Mouse (Mus musculus) macrophage (primary cell): ENCODE measurements around the gene Mrps7. TPM values are rescaled to one million over a fixed set of nuclear protein-coding genes. Genes with fewer than 3 reads are reported as not detected.

ENCODE experiments used
- H3K27ac ChIP-seq: fragments of 350-480 bp; formaldehyde crosslinking; 2 replicates; pipeline ENCODE4 v1.9.0; 2021
- H3K36me3 ChIP-seq: fragments of 350-480 bp; formaldehyde crosslinking; 2 replicates; pipeline ENCODE4 v1.9.0; 2021; ENCODE audit errors: inconsistent target
- H3K4me3 ChIP-seq: fragments of 350-480 bp; formaldehyde crosslinking; 2 replicates; pipeline ENCODE4 v1.9.0; 2021; ENCODE audit errors: inconsistent target
- H3K79me2 ChIP-seq: fragments of 350-480 bp; formaldehyde crosslinking; 2 replicates; pipeline ENCODE4 v1.9.0; 2021; ENCODE audit errors: inconsistent target
- WGBS: methylation state at CpG from one replicate; pipeline ENCODE4 v1.1.7; 2026; ENCODE audit warnings: inconsistent platforms; ENCODE audit not compliant: missing documents; 5-methylcytosine and 5-hydroxymethylcytosine counted together
- polyA plus RNA-seq: library from polyadenylated mRNA; stranded (reverse); fragments of 250-400 nt; gene quantifications from 3 replicates; pipeline ENCODE4 v1.2.4, GENCODE M21; 2018; ENCODE audit warnings: inconsistent platforms

Mrps7 gene
- polyA plus RNA-seq, 1 experiment from 2014 or later = 21.1 TPM

DNA sequence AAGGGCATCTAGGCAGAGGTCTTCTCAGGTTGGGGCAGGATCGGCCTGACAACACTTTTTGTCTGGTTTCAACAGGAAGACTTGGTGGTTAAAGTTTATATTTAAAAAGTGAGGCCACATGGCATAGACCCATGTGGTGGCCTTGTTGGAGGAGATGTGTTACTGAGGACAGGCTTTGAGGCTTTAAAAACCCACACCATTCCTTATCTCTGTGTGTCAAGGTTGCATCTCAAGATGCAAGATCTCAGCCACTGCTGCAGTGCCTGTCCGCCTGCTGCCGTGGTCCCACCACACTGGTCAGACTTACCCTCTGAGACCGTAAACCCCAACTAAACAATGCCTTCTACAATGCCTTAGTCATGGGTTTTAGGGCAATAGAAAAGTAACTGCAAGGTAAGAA, 5.4 kb upstream of the Mrps7 start:
- H3K27ac ChIP-seq = peak overlapping the region; percentile 66
- peaks cover 32% of the 10 kb centered on the region for H3K36me3 ChIP-seq
- H3K79me2 ChIP-seq = peaks cover 100% of the 10 kb centered on the region
- WGBS = 54% methylated on average over 4 of the region's 4 CpGs
- no peak overlapping the region for H3K4me3 ChIP-seq

DNA sequence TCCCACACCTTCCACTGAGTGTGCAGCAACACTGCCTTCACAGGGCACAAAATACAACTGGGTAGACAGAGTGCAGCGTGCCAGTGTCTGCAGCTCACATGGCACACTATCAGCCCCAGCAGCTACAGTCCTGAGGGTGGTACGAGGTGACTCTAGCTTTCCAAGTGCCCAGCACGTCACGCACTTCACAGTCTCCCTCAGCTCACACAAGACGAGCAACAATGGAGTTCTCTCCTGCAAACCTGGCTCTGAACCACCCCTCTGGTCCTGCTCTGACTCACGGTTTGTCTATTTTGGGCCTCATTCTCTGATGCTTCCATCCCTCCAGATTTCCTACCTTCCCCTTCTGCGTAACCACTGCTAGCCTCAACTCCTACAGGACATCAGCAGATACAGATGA, 4.0 kb upstream of the Mrps7 start:
- peaks cover 18% of the 10 kb centered on the region for H3K36me3 ChIP-seq
- 91% methylated on average over 7 of the region's 7 CpGs for WGBS

DNA sequence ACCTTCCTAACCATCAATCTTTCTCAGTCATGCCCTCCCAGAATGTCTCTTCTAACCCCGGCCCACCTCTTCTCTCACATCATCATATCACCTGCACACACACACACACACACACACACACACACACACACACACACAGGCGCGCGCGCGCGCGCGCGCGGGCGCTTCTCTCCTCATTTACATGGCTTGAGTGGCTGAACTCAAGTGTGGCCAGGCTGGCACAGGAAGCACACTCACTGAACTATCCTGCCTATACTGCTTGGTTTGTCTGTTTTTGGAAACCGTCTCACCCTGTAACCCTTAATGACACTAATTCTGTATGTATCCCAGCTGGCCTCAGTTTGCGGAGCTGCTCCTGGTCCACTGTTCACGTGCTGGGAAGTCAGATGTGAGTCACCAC, 3.0 kb upstream of the Mrps7 start:
- H3K4me3 ChIP-seq = no peak overlapping the region
- 89% methylated on average over 12 of the region's 15 CpGs for WGBS
- peaks cover 14% of the 10 kb centered on the region for H3K36me3 ChIP-seq
- peaks cover 93% of the 10 kb centered on the region for H3K79me2 ChIP-seq
- peak overlapping the region; percentile 40 for H3K27ac ChIP-seq

More for the DNA sequence above, 4.0 kb upstream of the Mrps7 start:
- H3K27ac ChIP-seq = peak overlapping the region; percentile 66
- peaks cover 93% of the 10 kb centered on the region for H3K79me2 ChIP-seq
- H3K4me3 ChIP-seq = no peak overlapping the region

DNA sequence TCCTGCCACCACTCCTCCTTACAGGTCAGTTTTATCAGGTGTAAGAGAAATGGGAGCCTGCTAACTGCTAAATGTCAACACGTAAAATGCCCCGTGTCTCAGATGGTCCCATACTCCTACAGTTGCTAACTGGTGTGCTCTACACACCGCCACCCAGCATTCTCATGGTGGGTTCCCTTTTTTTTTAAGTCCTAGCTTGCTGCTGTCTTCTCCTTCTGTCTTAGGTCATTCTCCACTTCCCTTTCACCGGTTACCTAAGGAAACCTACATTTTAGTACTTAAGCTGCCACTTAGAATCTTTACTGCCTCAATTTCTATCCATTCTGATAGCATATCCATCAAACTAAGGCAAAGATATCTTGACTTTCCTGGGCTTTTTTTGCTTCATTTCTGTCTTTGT, 2.6 kb upstream of the Mrps7 start:
- peaks cover 92% of the 10 kb centered on the region for H3K79me2 ChIP-seq
- 11% methylated on average over 4 of the region's 4 CpGs for WGBS
- peaks cover 16% of the 10 kb centered on the region for H3K36me3 ChIP-seq
- peak overlapping the region; percentile 40 for H3K27ac ChIP-seq
- H3K4me3 ChIP-seq = no peak overlapping the region

DNA sequence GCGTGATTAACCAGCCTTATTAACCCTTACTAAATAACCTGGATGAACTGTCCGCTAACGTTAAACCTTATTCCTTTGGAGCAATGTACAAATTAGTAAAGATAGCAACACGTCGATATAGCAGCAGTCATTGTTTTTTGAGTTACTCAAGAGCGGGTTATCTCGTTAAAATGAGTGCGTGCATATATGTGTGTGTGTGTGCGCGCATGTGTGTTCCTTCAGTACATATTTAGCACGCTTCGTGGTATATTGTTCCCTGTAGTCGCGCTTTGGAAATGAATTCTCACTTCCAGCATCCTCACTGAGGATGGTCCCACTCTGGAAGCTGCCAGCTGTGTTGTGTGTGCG, 623 bp upstream of the Mrps7 start:
- peaks cover 23% of the 10 kb centered on the region; the same call in 1 of the 2 replicates for H3K36me3 ChIP-seq
- peak overlapping the region; percentile 81 for H3K4me3 ChIP-seq
- peaks cover 73% of the 10 kb centered on the region for H3K79me2 ChIP-seq
- 5% methylated on average over 15 of the region's 15 CpGs for WGBS
- peak overlapping the region; percentile 42 for H3K27ac ChIP-seq

DNA sequence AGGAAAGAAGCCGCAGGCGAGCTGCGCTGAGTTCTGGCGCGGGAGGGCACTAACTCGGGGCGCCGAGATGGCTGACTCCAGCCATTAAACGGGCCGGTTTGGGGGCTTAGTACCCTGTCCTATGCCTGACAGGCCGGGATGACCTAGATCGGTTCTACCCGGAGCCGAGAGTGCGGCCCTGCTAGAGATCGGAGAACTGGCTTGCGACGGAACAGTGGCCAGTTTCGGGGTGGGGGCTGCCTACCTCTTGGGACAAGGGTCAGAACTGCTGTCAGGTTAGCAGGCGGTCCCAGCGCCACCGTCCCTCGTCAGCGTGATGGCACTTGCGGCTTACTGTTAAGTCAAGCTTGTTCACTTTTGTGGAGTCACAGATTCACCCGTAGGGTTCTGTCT, 575 bp downstream of the Mrps7 start:
- peaks cover 61% of the 10 kb centered on the region for H3K79me2 ChIP-seq
- 0% methylated on average over 26 of the region's 26 CpGs for WGBS
- peak overlapping the region; percentile 62 for H3K27ac ChIP-seq
- H3K36me3 ChIP-seq = peaks cover 35% of the 10 kb centered on the region; the same call in 1 of the 2 replicates
- H3K4me3 ChIP-seq = peak overlapping the region; percentile 99

DNA sequence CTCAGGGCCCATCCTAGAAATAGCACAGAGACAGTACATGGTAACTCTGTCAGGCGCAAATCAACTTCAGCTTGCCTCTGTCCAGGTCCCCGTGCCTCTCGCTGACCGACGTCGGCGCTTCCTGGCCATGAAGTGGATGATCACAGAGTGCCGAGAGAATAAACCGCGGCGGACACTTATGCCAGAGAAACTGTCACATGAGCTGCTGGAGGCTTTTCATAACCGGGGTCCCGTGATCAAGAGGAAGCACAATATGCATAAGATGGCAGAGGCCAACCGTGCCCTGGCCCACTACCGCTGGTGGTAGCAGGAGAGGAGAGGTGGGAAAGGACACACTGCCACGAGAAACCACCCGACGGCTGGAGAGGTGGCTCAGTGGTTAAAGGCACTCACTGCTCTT, 3.0 kb downstream of the Mrps7 start:
- Histone ChIP-seq H3K27ac (no peak overlapping the region), H3K36me3 (peaks cover 41% of the 10 kb centered on the region; the same call in 1 of the 2 replicates), H3K79me2 (peaks cover 36% of the 10 kb centered on the region), H3K4me3 (no peak overlapping the region)
- WGBS = 95% methylated on average over 18 of the region's 18 CpGs

DNA sequence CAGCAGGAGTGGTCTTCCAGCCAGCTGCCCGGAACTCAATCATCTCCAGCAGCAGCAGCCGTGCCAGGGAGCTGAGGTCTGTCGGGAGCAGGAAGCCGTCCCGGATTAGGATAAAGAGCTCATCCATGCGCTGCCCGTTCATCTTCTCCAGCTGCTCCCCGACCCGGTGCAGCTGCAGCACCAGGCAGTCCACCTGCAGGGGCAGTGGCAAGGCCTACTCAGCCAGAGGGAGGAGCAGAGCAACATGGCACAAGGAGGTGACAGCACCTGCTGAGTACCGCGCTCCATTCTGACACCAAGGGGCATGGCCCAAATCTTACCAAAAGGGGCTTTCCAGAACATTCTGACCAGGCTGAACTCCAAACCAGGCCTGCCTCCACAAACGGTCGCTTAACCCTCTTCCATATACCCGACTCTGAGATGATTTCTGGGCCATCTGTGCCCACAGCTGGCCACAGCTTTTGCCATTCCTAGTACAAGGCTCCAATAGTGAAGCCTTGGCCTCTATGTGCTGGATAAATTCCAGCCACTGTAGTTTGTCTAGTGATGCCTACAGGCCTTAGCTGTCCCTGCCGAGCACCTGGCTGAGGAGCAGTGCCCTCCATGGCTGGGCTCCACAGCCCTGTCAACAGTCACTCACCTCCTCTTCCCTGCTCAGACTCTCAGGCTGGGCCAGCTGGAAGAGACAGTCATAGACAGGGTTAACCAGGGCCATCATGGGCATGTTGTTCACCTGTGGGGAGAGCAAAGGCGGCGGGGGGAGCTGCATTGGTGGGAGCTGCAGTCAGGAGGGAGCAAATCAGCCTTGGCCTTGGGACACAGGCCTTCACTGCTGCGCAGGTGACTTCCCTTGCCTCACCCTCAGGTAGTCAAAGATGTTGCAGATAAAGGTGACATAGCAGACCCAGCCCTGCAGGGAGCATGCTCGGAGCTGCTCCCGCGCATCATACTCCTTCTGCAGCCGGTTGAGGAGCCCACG, 5.0 kb downstream of the Mrps7 start:
- Histone ChIP-seq H3K79me2 (peaks cover 20% of the 10 kb centered on the region), H3K36me3 (peaks cover 41% of the 10 kb centered on the region; the same call in 1 of the 2 replicates), H3K4me3 (no peak overlapping the region), H3K27ac (no peak overlapping the region)
- WGBS = 91% methylated on average over 20 of the region's 23 CpGs

DNA sequence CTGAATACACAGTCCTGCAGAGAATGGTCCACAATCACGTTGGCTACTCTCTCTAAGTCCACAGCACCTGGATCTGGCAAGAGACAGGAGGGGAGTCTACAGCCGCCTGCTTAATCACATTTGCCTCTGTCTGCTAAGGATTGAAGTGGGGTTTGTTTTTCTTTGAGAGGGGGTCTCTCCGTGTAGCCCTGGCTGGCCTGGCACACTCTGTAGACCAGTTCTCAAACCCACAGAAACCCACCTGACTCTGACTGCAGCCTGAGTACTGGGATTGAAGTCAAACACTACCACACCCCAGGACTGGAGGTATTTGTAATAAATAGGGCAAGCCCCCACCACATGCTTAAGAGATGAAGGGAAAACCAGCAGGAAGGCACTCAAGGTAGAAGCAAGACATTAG, 5.9 kb downstream of the Mrps7 start:
- H3K79me2 ChIP-seq = peaks cover 15% of the 10 kb centered on the region
- peaks cover 42% of the 10 kb centered on the region; the same call in 1 of the 2 replicates for H3K36me3 ChIP-seq
- no peak overlapping the region for H3K27ac ChIP-seq
- no peak overlapping the region for H3K4me3 ChIP-seq
- 88% methylated on average over 3 of the region's 3 CpGs for WGBS

DNA sequence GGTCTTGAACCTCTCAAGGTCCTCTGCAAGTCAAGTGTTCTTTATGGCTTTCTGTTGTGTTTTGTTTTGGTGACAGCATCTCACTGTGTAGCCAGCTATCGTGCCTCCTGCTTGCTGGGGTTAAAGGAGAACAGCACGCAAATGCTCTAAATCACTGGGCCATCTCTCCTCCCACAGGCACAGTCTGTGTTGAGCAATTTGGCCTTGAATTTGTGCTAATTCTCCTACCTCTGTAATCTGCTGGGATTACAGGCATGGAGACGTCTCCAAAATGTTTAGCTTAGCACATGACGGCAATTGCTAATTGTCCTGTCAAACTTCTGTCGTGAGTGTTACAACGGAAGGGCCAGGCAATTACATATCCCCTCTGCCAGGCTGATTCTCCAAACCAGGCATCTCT, 7.4 kb downstream of the Mrps7 start:
- WGBS = 91% methylated on average over 6 of the region's 6 CpGs
- H3K36me3 ChIP-seq = peaks cover 55% of the 10 kb centered on the region; the same call in 1 of the 2 replicates
- H3K4me3 ChIP-seq = no peak overlapping the region
- H3K79me2 ChIP-seq = no peaks in the 10 kb centered on the region; the same call in 1 of the 2 replicates
- no peak overlapping the region for H3K27ac ChIP-seq

DNA sequence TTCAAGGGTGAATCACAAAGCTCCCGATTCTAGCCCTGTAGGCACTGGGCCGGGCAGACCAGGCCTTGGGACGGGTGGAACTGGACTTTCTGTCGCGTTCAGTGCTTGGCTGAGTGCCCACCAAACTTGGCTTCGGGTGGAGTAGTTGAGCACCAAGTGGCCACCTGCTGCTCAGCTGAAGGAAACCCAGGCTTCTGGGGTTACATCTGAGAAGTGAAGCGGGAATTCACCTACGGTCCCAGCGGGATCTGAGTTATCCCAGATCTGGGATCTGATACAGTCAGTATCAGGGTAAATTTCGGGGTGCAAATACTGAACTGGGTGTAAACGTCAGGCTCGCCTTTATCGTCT, 8.3 kb downstream of the Mrps7 start:
- Histone ChIP-seq H3K36me3 (peaks cover 53% of the 10 kb centered on the region), H3K4me3 (peak overlapping the region; percentile 49), H3K79me2 (no peaks in the 10 kb centered on the region; the same call in 1 of the 2 replicates), H3K27ac (peak overlapping the region; percentile 34)
- 3% methylated on average over 13 of the region's 13 CpGs for WGBS

DNA sequence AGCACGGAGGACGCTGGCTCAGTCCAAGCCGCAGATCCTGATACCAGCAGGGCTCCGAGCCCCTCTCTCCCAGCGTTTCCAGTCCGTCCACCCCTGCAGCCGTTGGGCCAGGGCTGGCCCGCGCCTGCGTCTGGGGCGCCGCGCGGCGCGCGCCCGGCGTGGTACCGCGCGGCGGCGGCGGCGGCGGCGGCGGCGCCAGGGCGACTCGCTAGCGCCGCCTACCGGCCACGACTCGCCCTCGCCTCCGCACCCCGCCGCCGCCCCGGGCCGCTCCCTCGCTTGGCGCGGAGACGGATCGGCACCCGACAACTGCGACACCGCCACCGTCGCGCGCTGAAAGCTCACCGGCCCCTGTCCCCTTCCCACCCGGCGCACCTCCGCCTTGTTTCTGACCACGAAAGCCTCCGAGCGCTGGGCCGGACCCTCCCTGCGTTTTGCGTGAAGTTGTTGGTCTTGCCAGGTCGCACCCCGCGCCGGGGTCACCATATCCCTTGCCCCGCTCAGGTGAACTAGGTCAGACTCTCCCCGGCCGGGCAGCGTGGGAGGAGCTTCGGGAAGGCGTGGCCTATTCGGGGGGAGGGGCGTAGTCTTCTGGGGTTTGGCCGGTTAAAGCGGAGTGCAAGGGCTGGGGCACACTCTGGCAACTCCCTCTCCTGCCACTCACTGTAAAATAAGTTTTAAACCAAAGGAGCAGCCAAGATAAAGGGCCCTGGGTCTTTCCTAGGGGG, 8.8 kb downstream of the Mrps7 start, which contains the start of gene Mif4gd:
Mif4gd (minus strand) TSS at position 560 of the 728 bp plus-strand sequence.
- H3K79me2 ChIP-seq = no peaks in the 10 kb centered on the region; the same call in 1 of the 2 replicates
- under 1% methylated on average over 55 of the region's 80 CpGs for WGBS
- peaks cover 53% of the 10 kb centered on the region for H3K36me3 ChIP-seq
- H3K27ac ChIP-seq = peak within 1 kb of the TSS; percentile 80
- peak within 1 kb of the TSS; percentile 59 for H3K4me3 ChIP-seq

DNA sequence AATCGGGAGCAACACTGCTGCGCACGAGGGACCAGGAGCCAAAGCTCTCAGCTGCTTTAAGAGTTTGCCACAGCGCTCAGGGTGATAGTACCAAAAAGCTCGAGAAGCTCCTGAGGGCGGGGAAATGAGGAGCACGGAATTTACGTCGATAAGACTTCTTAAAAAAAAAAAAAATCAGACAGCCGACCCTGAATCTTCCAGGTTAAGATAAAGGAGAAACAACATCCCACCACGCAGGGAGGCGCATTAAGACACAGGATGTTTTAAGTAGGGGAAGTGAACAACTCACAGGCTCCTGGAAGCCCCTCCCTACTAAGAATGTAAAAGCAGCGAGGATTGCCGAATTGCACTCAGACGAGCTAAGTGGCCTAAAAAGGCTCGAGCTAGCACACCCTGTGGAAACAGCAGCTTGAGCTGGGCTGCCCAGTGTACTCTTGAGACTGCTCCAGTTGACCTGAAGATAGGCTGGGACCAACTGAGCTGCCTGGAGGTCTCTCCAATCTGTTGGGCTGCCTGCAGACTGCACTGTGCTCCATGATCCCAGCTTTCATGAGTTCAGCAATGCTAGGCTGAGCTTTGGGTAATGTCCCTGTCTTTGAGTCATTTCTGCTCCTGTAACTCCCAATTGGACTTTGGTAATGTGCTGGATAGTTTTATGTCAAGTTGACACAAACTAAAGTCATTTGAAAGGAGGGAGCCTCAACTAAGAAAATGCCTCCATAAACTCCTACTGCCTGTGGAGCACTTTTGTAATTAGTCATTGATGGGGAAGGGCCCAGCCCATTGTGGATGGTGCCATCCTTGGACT, 9.6 kb downstream of the Mrps7 start:
- Histone ChIP-seq H3K79me2 (no peaks in the 10 kb centered on the region; the same call in 1 of the 2 replicates), H3K27ac (peak overlapping the region; percentile 80), H3K4me3 (peak overlapping the region; percentile 59), H3K36me3 (peaks cover 52% of the 10 kb centered on the region)
- whole genome bisulfite sequencing = 2% methylated on average over 16 of the region's 16 CpGs
